ENCODE assay signal across 9 mouse cellular contexts in the genomic region with DNA sequence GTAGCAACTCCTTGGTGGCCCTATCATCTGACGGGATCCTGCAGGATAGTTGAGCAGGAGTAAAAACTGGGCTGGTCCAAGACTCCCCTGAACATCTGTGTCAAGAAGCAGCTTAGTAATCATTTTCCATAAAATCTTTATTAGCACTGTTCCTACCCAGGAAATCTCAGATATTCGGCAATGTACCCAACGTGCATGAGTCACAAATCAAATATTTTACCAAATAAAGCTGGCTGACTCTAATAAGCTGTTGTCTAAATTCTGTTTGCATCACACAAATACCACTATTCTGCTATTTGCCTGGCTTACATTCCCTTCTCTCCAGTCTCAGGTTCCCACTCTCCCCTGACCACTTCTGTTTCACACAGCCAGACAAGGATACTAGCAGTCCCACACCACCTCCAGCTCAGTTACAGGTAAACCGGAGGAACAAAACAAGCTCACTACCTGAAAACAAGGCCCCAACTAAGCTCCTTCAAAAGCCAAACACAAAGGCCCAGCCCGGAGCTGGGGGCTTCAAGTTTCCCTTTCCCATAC. TPM values are rescaled to one million over a fixed set of nuclear protein-coding genes. Genes with fewer than 3 reads are reported as not detected.
DNase-seq lines count a peak whose midpoint lies in the region; ATAC-seq and TF ChIP-seq lines count a peak whose summit lies in the region.
"Had no signal": no experiment of that assay in that cellular context is flagged by ENCODE, and none has a peak within 500 bp of the region (broad histone marks: within the 10 kb centered on the region; RNA-seq: fewer than 3 reads in every experiment).

No protein-coding gene starts in this region.

- no peaks in the 10 kb centered on the region for H3K9me3 ChIP-seq in kidney, embryonic 15.5 days (replicated peaks)
- no peaks in the 10 kb centered on the region for H3K9me3 ChIP-seq in forebrain, embryonic 16.5 days (ENCODE audit: control insufficient read depth, low read length)
- no peaks in the 10 kb centered on the region for H3K9me3 ChIP-seq in midbrain, embryonic 14.5 days (ENCODE audit: control insufficient read depth, low read length)

- peaks cover 29% of the 10 kb centered on the region for H3K4me1 ChIP-seq in kidney, embryonic 15.5 days
- peaks cover 25% of the 10 kb centered on the region for H3K4me1 ChIP-seq in forebrain, embryonic 16.5 days (replicated peaks; ENCODE audit: control insufficient read depth, insufficient read depth, low read length)
- peaks cover 31% of the 10 kb centered on the region for H3K4me1 ChIP-seq in midbrain, embryonic 14.5 days (ENCODE audit: control insufficient read depth, insufficient read depth, low read length)
- peaks cover 3% of the 10 kb centered on the region for H3K4me1 ChIP-seq in cerebellum, adult 2 months (ENCODE audit: control insufficient read depth, insufficient read depth, low read length)

- TF ChIP-seq POLR2A in cerebellum, adult 2 months (IDR thresholded peaks at IDR 0.05; ENCODE audit: borderline replicate concordance, insufficient read depth, low read length), result no peak

- POLR2A ChIA-PET in Patski (lab: Charles Lee), result no interaction called here

- DNase-seq in kidney, postnatal 10 days, result no peak
- DNase-seq in Patski (ENCODE audit: low read depth, low spot score), result no peak
- DNase-seq in midbrain, embryonic 14.5 days, result no peak
- no peak for DNase-seq in spleen, postnatal 10 days (ENCODE audit: low spot score in 2 of 2)
- no peak for DNase-seq in cerebellum, adult 2 months
- no peak for DNase-seq in frontal cortex, postnatal 36 days (ENCODE audit: low spot score in 2 of 2)
- DNase-seq: right cerebral cortex, adult 18-20 months had no signal

- no peak for TF ChIP-seq CTCF in Patski (IDR thresholded peaks at IDR 0.05)
- TF ChIP-seq CTCF in cerebellum, adult 2 months (IDR thresholded peaks at IDR 0.05; ENCODE audit: borderline replicate concordance, insufficient read depth, low read depth, low read length), result no peak

- WGBS in kidney, embryonic 15.5 days, result 71% methylated on average over 5 of the region's 5 CpGs
- 55% methylated on average over 5 of the region's 5 CpGs for WGBS in forebrain, embryonic 16.5 days
- 65% methylated on average over 5 of the region's 5 CpGs for WGBS in midbrain, embryonic 14.5 days
- WGBS in cerebellum, adult 2 months, result 67% methylated on average over 5 of the region's 5 CpGs

- no peak overlapping the region for H3K9ac ChIP-seq in kidney, embryonic 15.5 days
- no peak overlapping the region for H3K9ac ChIP-seq in forebrain, embryonic 16.5 days (replicated peaks; ENCODE audit: low read depth, low read length)
- H3K9ac ChIP-seq in midbrain, embryonic 14.5 days (replicated peaks; ENCODE audit: low read length), result no peak overlapping the region; the same call in 1 of the 2 replicates

- H3K27ac ChIP-seq in kidney, embryonic 15.5 days, result no peak overlapping the region
- H3K27ac ChIP-seq in forebrain, embryonic 16.5 days (ENCODE audit: low read length), result no peak overlapping the region
- H3K27ac ChIP-seq in midbrain, embryonic 14.5 days (replicated peaks; ENCODE audit: low read depth, low read length), result no peak overlapping the region
- H3K27ac ChIP-seq in cerebellum, adult 2 months (ENCODE audit: insufficient read depth, low read length), result no peak overlapping the region

- peak overlapping the region; percentile 15; the same call in 1 of the 2 replicates for H3K4me3 ChIP-seq in kidney, embryonic 15.5 days (replicated peaks)
- 0 out of 2 replicates have a peak overlapping the region, but pooled peaks have one; percentile 7 for H3K4me3 ChIP-seq in forebrain, embryonic 16.5 days (replicated peaks; ENCODE audit: low read length)
- H3K4me3 ChIP-seq in midbrain, embryonic 14.5 days (replicated peaks; ENCODE audit: low read depth, low read length), result peak overlapping the region; percentile 15; the same call in 1 of the 2 replicates
- H3K4me3 ChIP-seq in cerebellum, adult 2 months (replicated peaks; ENCODE audit: insufficient read depth, low read depth, low read length), result no peak overlapping the region

- ATAC-seq in kidney, embryonic 15.5 days (replicated peaks; ENCODE audit: low FRiP score), result no peak
- ATAC-seq in Patski, result peak; percentile 25
- no peak for ATAC-seq in forebrain, embryonic 16.5 days
- no peak for ATAC-seq in midbrain, embryonic 14.5 days (ENCODE audit: low FRiP score, low TSS enrichment)

- peak overlapping the region; percentile 32; the same call in 1 of the 2 replicates for H3K4me2 ChIP-seq in kidney, embryonic 15.5 days
- H3K4me2 ChIP-seq in forebrain, embryonic 16.5 days (ENCODE audit: low read length), result peak overlapping the region; percentile 37
- peak overlapping the region; percentile 66 for H3K4me2 ChIP-seq in midbrain, embryonic 14.5 days (ENCODE audit: low read length)

- no peaks in the 10 kb centered on the region for H3K27me3 ChIP-seq in kidney, embryonic 15.5 days
- no peaks in the 10 kb centered on the region for H3K27me3 ChIP-seq in Patski
- H3K27me3 ChIP-seq in forebrain, embryonic 16.5 days (replicated peaks; ENCODE audit: control insufficient read depth, insufficient read depth, low read length), result no peaks in the 10 kb centered on the region
- H3K27me3 ChIP-seq in midbrain, embryonic 14.5 days (ENCODE audit: control insufficient read depth, insufficient read depth, low read length), result no peaks in the 10 kb centered on the region
- H3K27me3 ChIP-seq in cerebellum, adult 2 months (ENCODE audit: control insufficient read depth, insufficient read depth, low read length), result no peaks in the 10 kb centered on the region

- CTCF ChIA-PET in Patski (lab: Charles Lee), result interaction anchor here (1.0 kb wide), 1 partner anchor 23 kb away, joined by 3 read pairs; no protein-coding TSS in a partner anchor

- in situ Hi-C loops in Patski (cut with MboI; ENCODE audit: low pct_unique_long_range_greater_than_20kb), result no loop called here

- no peaks in the 10 kb centered on the region for H3K36me3 ChIP-seq in kidney, embryonic 15.5 days
- no peaks in the 10 kb centered on the region for H3K36me3 ChIP-seq in forebrain, embryonic 16.5 days (ENCODE audit: control insufficient read depth, insufficient read depth)
- H3K36me3 ChIP-seq in midbrain, embryonic 14.5 days (ENCODE audit: control insufficient read depth, insufficient read depth, low read length), result no peaks in the 10 kb centered on the region

RNA-seq across cellular contexts. Expression of a gene that starts 16.3 kb away (rescaled TPM):
- polyA plus RNA-seq in kidney, embryonic 15.5 days (2015; fragmentation: Nextera tagmentation; extraction: Ambion mirVana), result 56.0 and 60.1 TPM in 2 replicates
- polyA plus RNA-seq in Patski (2021), result 40.0 TPM
- 44.3 TPM in 2 replicates for polyA plus RNA-seq in forebrain, embryonic 16.5 days (2015; fragmentation: Nextera tagmentation; extraction: Ambion mirVana)
- polyA plus RNA-seq in midbrain, embryonic 14.5 days (2014; fragmentation: Nextera tagmentation; extraction: Ambion mirVana), result 38.7 and 42.6 TPM in 2 replicates
- 28.4 and 29.5 TPM in 2 replicates for polyA plus RNA-seq in cerebellum, adult 2 months (2012; rRNA removed)

RNA-seq across cellular contexts. Expression of a gene that starts 16.4 kb away (rescaled TPM):
- polyA plus RNA-seq in kidney, embryonic 15.5 days (2015; fragmentation: Nextera tagmentation; extraction: Ambion mirVana), result 45.3 and 47.5 TPM in 2 replicates
- 37.1 TPM for polyA plus RNA-seq in Patski (2021)
- 77.5 and 88.1 TPM in 2 replicates for polyA plus RNA-seq in forebrain, embryonic 16.5 days (2015; fragmentation: Nextera tagmentation; extraction: Ambion mirVana)
- polyA plus RNA-seq in midbrain, embryonic 14.5 days (2014; fragmentation: Nextera tagmentation; extraction: Ambion mirVana), result 99.6 and 132 TPM in 2 replicates
- polyA plus RNA-seq in cerebellum, adult 2 months (2012; rRNA removed), result 29.9 and 32.9 TPM in 2 replicates
